Mouse (Mus musculus) myocyte (in vitro differentiated cells): ENCODE measurements around the gene Ccdc96.

Source experiments
- POLR2A ChIP-seq: IDR thresholded peaks from one replicate; pipeline ENCODE4 v1.6.1; 2011; ENCODE audit warnings: low read depth, mild to moderate bottlenecking, control low read depth, moderate library complexity; ENCODE audit not compliant: insufficient read length
- TCF12 ChIP-seq: IDR thresholded peaks from one replicate; pipeline ENCODE4 v1.6.1; 2011; ENCODE audit warnings: mild to moderate bottlenecking, control low read depth; ENCODE audit not compliant: poor library complexity, insufficient read depth, severe bottlenecking

DNA sequence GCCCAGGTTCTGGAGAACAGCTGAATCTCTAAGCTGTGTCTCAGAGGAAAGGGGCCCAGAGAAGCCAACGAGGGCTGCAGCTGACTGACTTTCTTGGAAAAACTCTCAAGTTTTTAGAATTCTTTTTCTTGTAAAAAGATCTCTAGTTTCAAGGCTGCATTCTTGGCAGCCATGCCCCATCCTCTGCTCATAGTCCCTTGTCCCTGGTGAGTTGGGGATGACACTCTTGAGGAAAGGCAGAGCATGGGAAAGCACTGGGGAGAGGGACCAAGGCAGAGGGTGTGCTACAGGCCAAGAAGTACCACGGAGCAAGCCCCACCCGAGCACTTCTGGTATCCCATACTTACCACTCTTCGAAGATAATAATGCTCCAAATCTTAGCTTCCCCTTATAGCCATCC, 47.5 kb upstream of the Ccdc96 start:
- TF ChIP-seq TCF12 = no peak
- no peak for TF ChIP-seq POLR2A
